In genomic region chr4:133051550-133051865, GRCm38 (mm10) we compare ENCODE assay signal across 8 mouse cellular contexts. TPM values are rescaled to one million over a fixed set of nuclear protein-coding genes. Genes with fewer than 3 reads are reported as not detected.
DNase-seq lines count a peak whose midpoint lies in the region; ATAC-seq and TF ChIP-seq lines count a peak whose summit lies in the region.

No protein-coding gene starts in this region.

- no peak for ATAC-seq in heart, embryonic 11.5 days (replicated peaks; ENCODE audit: insufficient number of reproducible peaks, low FRiP score, low TSS enrichment)
- no peak for ATAC-seq in forebrain, embryonic 15.5 days (replicated peaks)
- no peak for ATAC-seq in limb, embryonic 15.5 days (ENCODE audit: insufficient number of reproducible peaks, low FRiP score, low TSS enrichment, low read depth)
- ATAC-seq in inflammation-experienced regulatory T-cells, adult 6 months: no peak
- no peak for ATAC-seq in granulocyte monocyte progenitor cell, adult 5-6 weeks (replicated peaks; ENCODE audit: poor library complexity, severe bottlenecking)

- peaks cover 90% of the 10 kb centered on the region for H3K4me1 ChIP-seq in heart, embryonic 11.5 days (ENCODE audit: control insufficient read depth, insufficient read depth, low read length)
- H3K4me1 ChIP-seq in E14TG2a.4 (replicated peaks; ENCODE audit: low read depth, low read length): peaks cover 95% of the 10 kb centered on the region
- peaks cover 65% of the 10 kb centered on the region for H3K4me1 ChIP-seq in forebrain, embryonic 15.5 days
- peaks cover 98% of the 10 kb centered on the region for H3K4me1 ChIP-seq in limb, embryonic 15.5 days

- WGBS in heart, embryonic 11.5 days (ENCODE audit: insufficient replicate concordance): 40% methylated on average over 14 of the region's 14 CpGs
- 33% methylated on average over 14 of the region's 14 CpGs for WGBS in forebrain, embryonic 15.5 days
- WGBS in limb, embryonic 15.5 days: 25% methylated on average over 14 of the region's 14 CpGs

- no peaks in the 10 kb centered on the region for H3K36me3 ChIP-seq in heart, embryonic 11.5 days (ENCODE audit: control insufficient read depth, insufficient read depth, low read length)
- peaks cover 88% of the 10 kb centered on the region for H3K36me3 ChIP-seq in E14TG2a.4 (ENCODE audit: insufficient read depth, low read length)
- H3K36me3 ChIP-seq in forebrain, embryonic 15.5 days: no peaks in the 10 kb centered on the region
- H3K36me3 ChIP-seq in limb, embryonic 15.5 days: peaks cover 11% of the 10 kb centered on the region; the same call in 1 of the 2 replicates

- H3K27me3 ChIP-seq in heart, embryonic 11.5 days (ENCODE audit: control insufficient read depth, insufficient read depth, low read length): no peaks in the 10 kb centered on the region
- H3K27me3 ChIP-seq in E14TG2a.4 (ENCODE audit: insufficient read depth, low read length): no peaks in the 10 kb centered on the region
- no peaks in the 10 kb centered on the region for H3K27me3 ChIP-seq in forebrain, embryonic 15.5 days
- H3K27me3 ChIP-seq in limb, embryonic 15.5 days: no peaks in the 10 kb centered on the region

- no peaks in the 10 kb centered on the region for H3K9me3 ChIP-seq in heart, embryonic 11.5 days (replicated peaks; ENCODE audit: control insufficient read depth, low read length)
- no peaks in the 10 kb centered on the region for H3K9me3 ChIP-seq in E14TG2a.4 (ENCODE audit: low read length)
- H3K9me3 ChIP-seq in forebrain, embryonic 15.5 days: no peaks in the 10 kb centered on the region
- H3K9me3 ChIP-seq in limb, embryonic 15.5 days: no peaks in the 10 kb centered on the region

- TF ChIP-seq CTCF in E14TG2a.4 (conservative IDR thresholded peaks at IDR 0.05; ENCODE audit: low read length): no peak

- peak overlapping the region; percentile 68; the same call in 1 of the 2 replicates for H3K27ac ChIP-seq in heart, embryonic 11.5 days (ENCODE audit: low read depth, low read length)
- H3K27ac ChIP-seq in forebrain, embryonic 15.5 days (replicated peaks): 0 out of 2 replicates have a peak overlapping the region, but pooled peaks have one; percentile 16
- H3K27ac ChIP-seq in limb, embryonic 15.5 days: peak overlapping the region; percentile 87

- intact Hi-C loops in heart, postnatal 10 days (cut with DNase I): no loop called here

- H3K4me2 ChIP-seq in heart, embryonic 11.5 days: peak overlapping the region; percentile 25
- no peak overlapping the region for H3K4me2 ChIP-seq in forebrain, embryonic 15.5 days (replicated peaks)
- peak overlapping the region; percentile 29; the same call in 1 of the 2 replicates for H3K4me2 ChIP-seq in limb, embryonic 15.5 days

- H3K4me3 ChIP-seq in heart, embryonic 11.5 days (ENCODE audit: low read depth, low read length): no peak overlapping the region
- peak overlapping the region; percentile 49 for H3K4me3 ChIP-seq in E14TG2a.4 (replicated peaks; ENCODE audit: low read length)
- H3K4me3 ChIP-seq in forebrain, embryonic 15.5 days: no peak overlapping the region
- H3K4me3 ChIP-seq in limb, embryonic 15.5 days: no peak overlapping the region

- no peak for DNase-seq in heart, postnatal 10 days
- no peak for DNase-seq in c-Kit-positive CD71-positive TER-119-positive erythroid progenitor cells, embryonic 14.5 days (ENCODE audit: low spot score)

- H3K9ac ChIP-seq in heart, embryonic 11.5 days (ENCODE audit: low read depth, low read length): peak overlapping the region; percentile 52
- 0 out of 2 replicates have a peak overlapping the region, but pooled peaks have one; percentile 20 for H3K9ac ChIP-seq in forebrain, embryonic 15.5 days (replicated peaks)
- H3K9ac ChIP-seq in limb, embryonic 15.5 days: 0 out of 2 replicates have a peak overlapping the region, but pooled peaks have one; percentile 17

RNA-seq across cellular contexts. Expression of gene Ahdc1, which starts 40.4 kb away (rescaled TPM):
- polyA plus RNA-seq in heart, embryonic 11.5 days (2014; fragmentation: Nextera tagmentation; extraction: Ambion mirVana): 7.0 and 9.1 TPM in 2 replicates
- 10 to 100 TPM; 54.0 to 63.0 TPM for total RNA-seq in heart, postnatal 10 days (2021)
- polyA plus RNA-seq in forebrain, embryonic 15.5 days (2015; fragmentation: Nextera tagmentation; extraction: Ambion mirVana): 14.2 and 17.0 TPM in 2 replicates
- 10.7 and 13.2 TPM in 2 replicates for polyA plus RNA-seq in limb, embryonic 15.5 days (2015; fragmentation: Nextera tagmentation; extraction: Ambion mirVana)
- polyA plus RNA-seq in inflammation-experienced regulatory T-cells, adult 6 months (2017; shearing (Covaris generic)): 1 to 10 TPM; 1.6 to 2.4 (median 2.4) TPM
- 1.3 and 4.7 TPM in 2 replicates for total RNA-seq in granulocyte monocyte progenitor cell, adult 5-6 weeks (2014; fragmentation: Nextera tagmentation)
- 0.26 and 0.93 TPM in 2 replicates for total RNA-seq in granulocyte monocyte progenitor cell, adult 5-6 weeks (2017)

Comparison
In these comparisons a context has a peak if more than half of its experiments do, and no peak if none do; other contexts are left out.
1. H3K27ac ChIP-seq: peak in every context shown above with its lines; median percentile 87 in limb, embryonic 15.5 days; 68 in heart, embryonic 11.5 days; 16 in forebrain, embryonic 15.5 days.